Mouse (Mus musculus) kidney, adult 11 months (tissue): Measurements from ENCODE around the gene Colec11.

Experiments used
- DNase-seq: peaks from one replicate; pipeline ENCODE4 v3.0.0; 2022

Colec11 gene

DNA sequence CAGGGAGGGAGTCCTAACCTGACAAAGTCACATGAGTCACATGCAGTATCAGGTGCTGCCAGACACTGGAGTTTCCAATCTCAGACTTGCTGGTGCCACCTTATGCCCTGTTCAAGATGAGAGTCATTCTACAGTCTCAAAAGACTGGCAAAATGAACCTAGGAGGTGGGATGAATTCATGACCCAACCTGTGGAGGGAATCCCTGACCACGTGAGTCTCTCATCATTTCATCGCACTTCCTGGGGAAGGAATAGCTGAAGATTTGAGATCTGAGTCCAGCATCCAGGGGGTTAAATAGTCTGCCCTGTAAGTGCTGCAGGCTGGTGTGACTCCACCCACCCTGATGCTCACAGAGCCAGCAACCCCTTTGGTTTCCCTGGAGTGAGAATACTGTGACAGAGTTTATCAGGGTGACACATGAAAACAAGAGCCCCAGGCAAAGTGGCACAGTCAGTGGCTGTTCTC lies 24.6 kb downstream of the Colec11 start:
- DNase-seq, result no peak

DNA sequence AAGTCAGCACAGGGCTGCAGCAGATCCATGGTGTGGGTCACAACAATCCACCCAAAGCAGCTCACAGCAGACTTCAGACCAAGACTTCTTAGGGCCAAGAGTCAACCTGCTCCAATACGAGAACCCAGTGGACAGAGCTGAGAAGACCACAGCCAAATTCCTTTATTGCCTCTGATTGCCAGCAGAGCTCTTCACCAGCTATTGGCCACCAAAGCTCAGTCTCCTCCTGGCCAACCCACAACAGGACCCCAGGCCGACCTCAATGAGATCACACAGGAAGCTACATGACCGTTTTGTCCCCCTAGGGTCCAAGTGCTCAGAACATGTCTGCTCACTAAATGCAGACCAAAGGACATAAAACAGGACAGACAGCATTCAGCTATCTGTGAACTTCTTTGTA lies 25.1 kb downstream of the Colec11 start:
- no peak for DNase-seq

DNA sequence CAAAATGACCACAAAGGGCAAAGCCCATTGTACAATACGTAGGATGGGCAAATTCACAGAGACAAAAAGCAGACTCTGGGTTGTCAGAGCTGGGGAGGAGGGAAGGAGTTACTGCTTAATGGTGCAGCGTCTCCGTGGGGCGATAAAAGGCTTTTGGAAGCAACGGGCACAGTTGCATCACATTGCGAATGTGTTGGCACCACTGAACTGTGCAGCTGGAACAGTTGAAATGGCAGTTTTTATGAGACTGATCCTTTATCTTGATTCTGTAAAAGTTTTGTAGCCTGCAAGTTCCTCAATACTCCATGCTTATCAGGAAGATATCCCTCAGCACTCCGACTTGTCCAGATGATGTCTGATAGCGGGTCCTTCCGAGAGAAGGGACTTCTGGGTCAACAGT lies 25.5 kb downstream of the Colec11 start:
- DNase-seq, result no peak

DNA sequence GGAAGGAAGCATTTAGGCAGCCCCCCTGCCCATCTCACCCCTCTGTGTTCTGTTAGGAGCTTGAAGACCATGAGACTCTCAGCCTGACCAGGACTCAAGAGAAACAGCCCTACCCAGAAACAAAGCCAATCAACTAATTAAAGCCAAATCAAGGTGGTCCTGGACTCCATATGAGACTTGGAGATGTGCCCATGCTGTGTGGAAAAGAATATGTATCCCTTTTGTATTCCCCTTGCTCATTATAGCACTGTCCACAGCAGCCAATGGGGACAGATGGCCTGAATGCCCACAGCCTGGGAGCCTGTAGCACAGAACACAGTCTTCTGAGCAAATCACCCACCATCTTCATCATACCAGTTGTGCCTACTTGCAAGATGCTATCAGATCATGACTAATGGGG lies 26.3 kb downstream of the Colec11 start:
- no peak for DNase-seq

DNA sequence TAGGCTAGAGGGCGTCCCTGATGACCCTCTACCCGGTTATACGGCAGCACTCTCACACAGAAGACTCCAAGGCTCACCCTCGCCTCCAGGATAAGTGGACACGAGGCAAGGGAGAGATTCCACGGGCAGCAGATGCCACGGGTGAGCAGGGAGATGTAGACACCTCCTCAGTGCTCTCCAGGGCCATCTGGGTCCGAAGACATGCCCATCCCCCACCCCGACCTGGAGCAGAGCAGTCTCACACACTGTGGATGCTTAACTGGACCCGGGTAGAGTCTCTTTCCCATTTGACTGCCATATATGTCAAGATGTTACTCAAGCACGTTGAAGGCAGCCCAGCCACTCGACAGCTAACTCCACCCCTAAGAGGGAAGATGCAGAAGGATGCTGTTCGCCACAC lies 32.7 kb downstream of the Colec11 start:
- no peak for DNase-seq

DNA sequence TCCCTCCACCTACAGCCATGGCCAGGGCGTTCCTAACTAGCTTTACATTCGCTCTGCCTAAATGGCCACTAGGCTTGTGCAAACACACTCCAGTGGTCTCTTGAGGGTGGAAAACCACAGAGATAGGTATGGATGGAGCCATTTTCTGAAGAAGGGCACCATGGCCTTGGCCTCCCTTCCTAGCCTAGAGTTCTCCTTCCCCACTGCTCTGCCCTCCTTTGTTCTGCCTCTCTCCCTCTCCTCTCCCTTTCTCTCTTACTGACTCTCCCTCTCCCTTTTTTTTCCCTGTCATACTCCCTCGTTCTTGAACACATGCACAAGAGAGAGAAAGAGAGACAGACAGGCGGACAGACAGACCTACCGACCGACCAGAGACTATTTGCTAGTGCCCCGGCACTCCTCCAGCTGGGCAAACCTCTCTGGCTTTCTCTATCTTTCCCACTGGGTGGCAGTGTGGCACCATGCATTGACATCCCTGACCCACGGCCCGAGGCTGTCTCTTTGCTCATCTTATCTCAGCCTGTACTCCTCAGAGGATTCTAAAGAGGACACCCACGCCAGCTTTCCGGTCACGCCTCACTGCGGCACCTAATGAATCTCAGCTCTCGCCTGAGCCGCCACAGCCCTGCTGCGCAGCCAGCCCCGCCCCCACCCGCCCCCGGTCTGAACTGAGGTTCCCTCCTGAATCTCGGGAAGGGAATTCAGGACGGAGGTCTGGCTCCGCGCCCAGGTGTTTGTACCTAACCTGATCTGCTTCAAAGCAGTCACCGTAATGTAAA lies 33.9 kb downstream of the Colec11 start:
- DNase-seq, result peak; percentile 74

DNA sequence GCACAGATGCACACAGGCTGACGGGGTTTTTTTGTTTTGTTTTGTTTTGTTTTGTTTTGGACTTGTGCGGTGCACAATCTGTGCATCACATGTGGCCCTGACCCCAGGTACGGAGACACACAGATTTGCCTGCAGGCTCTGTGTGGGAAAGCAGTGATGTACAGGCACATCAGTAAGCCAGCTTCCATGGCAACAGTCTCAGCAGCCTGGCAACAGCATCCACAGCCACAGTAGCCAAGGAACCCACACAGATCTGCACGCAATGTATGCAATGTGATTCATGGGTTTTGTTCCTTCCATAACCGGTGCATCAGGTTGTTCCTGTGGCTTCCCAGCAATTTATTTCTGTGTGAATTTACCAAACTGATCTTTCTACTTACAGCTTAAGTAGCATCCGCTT lies 35.2 kb downstream of the Colec11 start:
- no peak for DNase-seq

DNA sequence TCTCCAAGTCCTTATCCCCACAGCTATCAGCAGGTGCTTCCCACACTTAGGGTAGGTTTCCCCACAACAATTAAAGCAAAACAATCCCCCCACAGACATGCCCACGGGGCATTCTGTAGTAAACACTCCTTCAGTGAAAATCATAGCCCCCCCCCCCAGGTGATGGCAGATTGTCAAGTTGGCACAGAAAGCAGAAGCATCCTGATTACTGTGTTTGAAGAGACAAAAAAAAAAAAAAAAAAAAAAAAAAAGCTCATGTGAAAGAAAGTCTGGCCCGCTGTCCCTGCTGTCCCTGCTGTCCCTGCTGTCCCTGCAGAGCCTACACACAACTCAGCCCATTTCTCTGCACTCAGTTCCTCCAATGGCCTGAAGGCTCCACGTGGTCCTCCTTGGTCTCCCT lies 39.1 kb downstream of the Colec11 start:
- no peak for DNase-seq

DNA sequence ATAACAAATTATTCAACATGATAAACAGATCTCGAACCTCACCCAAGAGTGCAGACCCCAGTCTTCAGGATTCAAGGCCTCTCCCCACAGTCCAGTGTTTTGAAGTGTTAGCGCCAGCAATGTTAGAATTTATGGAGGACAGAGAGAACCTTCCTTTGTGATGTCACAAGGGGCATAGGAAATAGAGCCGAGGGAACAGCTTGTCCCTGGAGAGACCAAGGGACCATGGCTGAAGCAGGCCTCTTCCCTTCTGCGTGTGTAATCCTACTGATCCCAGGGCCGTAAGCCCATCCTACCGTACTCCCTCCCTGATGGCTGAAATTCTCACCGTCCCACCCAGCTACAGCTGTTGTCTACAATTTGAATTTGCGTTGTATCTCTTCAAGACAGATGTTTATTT lies 40.8 kb downstream of the Colec11 start, which contains the start of gene Allc:
TSS of gene Allc (minus strand) at position 101 of the 400 bp plus-strand sequence.
- DNase-seq, result no peak

DNA sequence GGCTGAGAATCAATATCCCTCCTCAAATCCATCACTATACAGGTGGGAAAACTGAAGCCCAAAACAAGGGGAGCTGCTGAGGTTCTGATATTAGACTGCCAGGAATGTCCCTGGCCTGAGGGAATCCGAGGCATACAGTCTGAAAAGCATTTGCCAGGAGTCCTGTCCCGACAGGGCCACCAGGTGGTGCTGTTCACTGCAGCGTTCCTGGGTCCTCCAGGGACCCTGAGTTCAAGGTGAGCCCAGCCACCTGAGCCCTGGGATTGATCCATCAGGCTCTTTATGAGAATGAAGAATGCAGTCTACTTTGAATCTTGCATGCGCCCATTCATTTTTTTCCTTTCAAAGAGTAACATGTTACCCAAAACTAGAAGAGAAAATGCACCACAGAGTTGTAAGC lies 44.0 kb downstream of the Colec11 start:
- DNase-seq, result no peak

DNA sequence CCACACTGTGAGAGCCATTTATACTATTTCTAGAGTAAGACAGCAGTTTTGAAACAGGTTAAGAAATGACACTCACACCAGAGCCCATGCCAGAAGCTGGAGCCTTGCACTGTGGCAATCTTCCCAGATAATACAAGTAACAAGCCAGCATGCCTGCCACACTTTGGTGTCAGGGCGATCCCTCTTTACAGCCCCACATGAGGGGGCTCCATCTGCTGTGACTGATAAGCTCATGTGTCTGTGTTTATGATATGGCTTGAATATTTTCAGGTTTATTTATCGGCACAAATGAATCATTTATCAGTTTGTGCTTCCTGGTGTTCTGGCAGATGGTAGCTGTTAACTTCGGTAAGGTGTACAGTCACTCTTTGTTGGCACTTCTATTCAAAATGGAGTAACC lies 45.0 kb downstream of the Colec11 start:
- no peak for DNase-seq

DNA sequence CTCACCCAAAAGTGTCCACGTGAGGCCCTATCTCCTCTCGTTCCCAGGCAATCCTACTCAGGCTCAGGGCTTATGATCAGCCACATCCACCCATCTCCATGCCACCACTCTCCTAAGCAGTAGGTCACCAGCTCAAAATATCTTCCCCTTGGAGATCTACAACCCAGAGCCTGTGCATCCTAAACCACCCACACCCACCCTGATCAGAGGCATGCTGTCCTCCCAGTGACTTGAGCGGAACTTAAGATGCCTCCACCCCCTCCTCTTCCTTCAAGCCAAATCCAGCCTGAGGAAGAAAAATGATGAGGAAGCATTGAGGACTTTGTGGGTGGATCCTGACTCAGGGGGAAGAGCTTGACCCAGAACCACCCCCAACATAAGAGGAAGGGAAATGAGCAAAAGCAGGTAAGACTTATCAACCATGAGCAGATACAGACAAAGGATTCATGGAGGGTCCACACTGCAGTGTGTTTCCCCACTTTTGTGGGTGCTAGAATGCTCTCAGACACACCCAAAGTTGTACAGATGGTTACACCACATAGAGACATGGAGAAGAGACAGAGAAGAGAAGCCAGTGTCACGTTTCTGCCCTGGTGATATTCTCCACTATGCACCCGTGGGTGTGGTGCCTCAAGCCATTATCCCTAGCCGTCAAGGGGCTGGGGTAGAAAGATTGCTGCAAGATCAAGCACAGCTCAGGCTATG lies 47.7 kb downstream of the Colec11 start:
- no peak for DNase-seq

DNA sequence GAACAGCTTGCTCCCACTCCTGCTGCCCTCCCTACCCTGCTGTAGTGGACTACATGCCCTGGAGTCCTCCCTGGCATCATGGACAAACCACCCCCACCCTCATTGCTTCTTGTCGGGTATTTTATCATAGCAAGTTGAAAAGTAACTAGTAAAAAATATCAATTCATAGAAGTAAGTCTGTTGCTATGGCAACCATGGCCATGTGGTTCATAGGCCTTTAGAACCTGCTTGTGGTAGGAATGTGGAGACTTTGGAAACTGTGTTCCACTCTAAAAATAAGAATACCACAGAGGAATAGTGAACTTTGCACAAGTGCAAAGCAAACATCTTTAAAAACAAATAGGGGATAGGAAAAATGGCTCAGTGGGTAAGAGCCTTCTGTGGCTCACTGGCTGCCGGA lies 50.9 kb downstream of the Colec11 start:
- no peak for DNase-seq

DNA sequence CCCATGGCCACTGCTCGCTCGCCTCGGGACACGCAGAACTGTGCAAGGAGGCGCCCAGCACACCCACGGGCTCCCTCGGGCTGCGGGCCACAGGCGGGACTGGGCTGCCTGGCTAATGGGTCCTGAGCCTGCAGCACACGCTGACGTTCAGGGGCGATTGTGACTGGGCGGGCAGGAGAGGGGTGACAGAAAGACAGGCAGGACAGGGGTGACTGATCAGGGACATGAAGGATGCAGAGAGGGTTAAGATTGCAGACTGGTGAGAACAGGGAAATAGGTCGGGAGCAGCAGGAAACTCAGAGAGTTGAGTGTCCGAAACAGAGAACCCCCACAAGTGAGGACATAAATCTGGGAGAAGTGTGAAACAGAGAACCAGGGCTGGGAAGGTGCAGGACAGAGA lies 70.9 kb downstream of the Colec11 start, which contains the start of gene Dcdc2c:
TSS of gene Dcdc2c (minus strand) at position 101 of the 400 bp plus-strand sequence.
- DNase-seq, result no peak

DNA sequence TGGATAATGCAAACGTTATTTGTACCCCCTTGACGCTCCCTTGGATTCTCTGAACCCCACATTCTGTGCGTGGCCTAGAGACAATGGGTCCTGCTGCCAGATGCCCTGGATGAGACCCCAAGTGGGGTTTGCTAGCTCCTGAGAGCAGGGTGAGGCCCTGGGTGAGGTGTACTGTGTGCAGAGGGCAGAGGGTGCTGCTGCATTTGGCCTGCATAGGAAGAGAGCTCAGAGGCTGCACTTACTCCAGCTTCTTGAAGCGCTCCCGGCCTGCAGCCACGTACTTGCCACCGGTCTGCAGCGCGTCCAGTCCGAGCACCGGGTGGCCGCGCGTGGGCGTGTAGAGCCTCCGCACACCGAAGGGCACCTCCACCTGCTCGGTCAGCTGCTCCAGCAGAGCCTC lies 71.4 kb downstream of the Colec11 start:
- no peak for DNase-seq

DNA sequence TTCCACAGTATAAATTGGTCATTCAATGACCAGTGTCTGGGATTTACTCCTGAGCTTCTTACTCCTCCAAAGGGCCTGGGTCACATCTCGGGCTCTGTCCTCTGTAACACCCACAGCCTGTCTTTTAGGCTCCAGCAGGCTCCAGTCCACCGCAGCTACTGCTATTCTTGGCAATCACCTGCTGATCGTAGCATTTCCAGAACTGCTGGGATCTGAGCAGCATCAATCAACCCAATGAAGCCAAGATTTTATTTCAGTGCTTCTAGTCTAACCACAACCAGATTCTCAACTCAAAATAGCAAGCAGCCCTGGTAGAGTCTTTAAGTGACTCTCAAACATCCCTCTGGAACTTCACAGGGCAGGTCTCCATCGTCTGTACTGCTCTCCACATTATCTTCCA lies 74.3 kb downstream of the Colec11 start:
- no peak for DNase-seq
